Mouse (Mus musculus) brain, embryonic 14.5 days (tissue): ENCODE measurements around the gene Hus1b.

Experiments used
- CTCF ChIP-seq: fragments of 200-500 bp; IDR thresholded peaks from 2 replicates; pipeline ENCODE4 v1.5.1; 2012; ENCODE audit warnings: inconsistent platforms, mild to moderate bottlenecking, moderate library complexity, borderline replicate concordance; ENCODE audit not compliant: insufficient read depth, insufficient read length; ENCODE audit errors: extremely low read depth
- POLR2A ChIP-seq: fragments of 200-500 bp; IDR thresholded peaks from 2 replicates; pipeline ENCODE4 v1.6.1; 2012; ENCODE audit warnings: mild to moderate bottlenecking, inconsistent platforms, borderline replicate concordance; ENCODE audit not compliant: poor library complexity, insufficient read depth, insufficient read length, severe bottlenecking; ENCODE audit errors: extremely low read depth

- TF ChIP-seq CTCF (no peak), POLR2A (no peak)
Observed at GRCm38 (mm10) chr13:30913757-30914156, 33.8 kb downstream of the Hus1b start.
